Mouse (Mus musculus): Measurements from ENCODE around the gene Fmnl3. TPM values are rescaled to one million over a fixed set of nuclear protein-coding genes. Genes with fewer than 3 reads are reported as not detected.

Gene Fmnl3
- polyA plus RNA-seq, 1 experiment: 55.5 TPM

GRCm38 (mm10) chr15:99295484-99295981, 74.7 kb downstream of the Fmnl3 start, which contains the start of gene Fam186b:
TSS of gene Fam186b (minus strand) at chr15:99295888.
- no peaks in the 10 kb centered on the region for H3K27me3 ChIP-seq (ENCODE audit: control insufficient read depth, insufficient read depth, low read length)
- H3K36me3 ChIP-seq (ENCODE audit: control insufficient read depth, insufficient read depth, low read length): no peaks in the 10 kb centered on the region
- 14% methylated on average over 14 of the region's 17 CpGs for WGBS
- DNase-seq: peak; percentile 36
- peaks cover 3% of the 10 kb centered on the region; the same call in 1 of the 2 replicates for H3K4me1 ChIP-seq (replicated peaks; ENCODE audit: control insufficient read depth, insufficient read depth, low read length)
- H3K27ac ChIP-seq (ENCODE audit: control insufficient read depth, insufficient read depth, low read length): no peak within 1 kb of the TSS
- no peak for TF ChIP-seq CTCF (IDR thresholded peaks at IDR 0.05; ENCODE audit: borderline replicate concordance, control insufficient read depth, extremely low read depth, insufficient read depth, low read length, poor library complexity)
- no peak for TF ChIP-seq POLR2A (IDR thresholded peaks at IDR 0.05; ENCODE audit: control insufficient read depth, extremely low read depth, insufficient read depth, low read length, poor library complexity)
- H3K4me3 ChIP-seq (ENCODE audit: control insufficient read depth, insufficient read depth, low read length): peak within 1 kb of the TSS; percentile 52

DNA sequence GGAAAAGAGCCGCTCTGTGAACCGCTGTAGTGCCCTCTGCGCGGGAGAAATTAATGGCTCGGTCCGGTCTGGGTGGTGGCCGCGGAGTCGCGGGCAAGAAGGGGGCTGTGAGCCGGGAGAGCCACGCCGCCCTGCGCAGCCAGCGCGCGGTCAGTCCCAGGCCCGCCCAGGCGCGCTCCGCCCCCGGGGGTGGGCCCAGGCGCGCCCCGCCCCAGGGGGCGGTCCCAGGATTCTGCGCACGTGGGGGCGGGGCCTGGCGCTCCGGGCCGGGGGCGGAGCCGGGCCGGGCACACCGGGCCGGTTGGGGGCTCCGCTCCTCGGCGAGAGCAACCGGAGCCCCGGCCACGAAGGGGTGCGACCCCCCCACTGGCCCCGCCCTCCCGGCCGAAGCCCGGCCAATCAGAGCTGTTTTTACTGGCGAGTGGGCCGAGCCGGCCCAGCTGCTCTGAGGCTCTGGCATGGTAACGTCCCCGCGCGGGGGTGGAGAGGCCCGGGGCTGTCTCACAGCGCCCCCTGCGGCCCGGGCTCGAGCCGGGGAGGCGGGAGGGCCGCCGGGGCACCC, 75.4 kb downstream of the Fmnl3 start, which contains the start of gene Prpf40b:
TSS of gene Prpf40b (plus strand) at position 275 of the 562 bp plus-strand sequence.
- peak within 1 kb of the TSS; percentile 52 for H3K4me3 ChIP-seq (ENCODE audit: control insufficient read depth, insufficient read depth, low read length)
- DNase-seq: peak; percentile 86
- TF ChIP-seq POLR2A (IDR thresholded peaks at IDR 0.05; ENCODE audit: control insufficient read depth, extremely low read depth, insufficient read depth, low read length, poor library complexity) (peak; percentile 48; the same call in 1 of the 2 replicates), CTCF (IDR thresholded peaks at IDR 0.05; ENCODE audit: borderline replicate concordance, control insufficient read depth, extremely low read depth, insufficient read depth, low read length, poor library complexity) (peak; percentile 75; the same call in 1 of the 2 replicates)
- WGBS: 1% methylated on average over 62 of the region's 64 CpGs
- H3K36me3 ChIP-seq (ENCODE audit: control insufficient read depth, insufficient read depth, low read length): no peaks in the 10 kb centered on the region
- H3K4me1 ChIP-seq (replicated peaks; ENCODE audit: control insufficient read depth, insufficient read depth, low read length): peaks cover 3% of the 10 kb centered on the region; the same call in 1 of the 2 replicates
- no peak within 1 kb of the TSS for H3K27ac ChIP-seq (ENCODE audit: control insufficient read depth, insufficient read depth, low read length)
- no peaks in the 10 kb centered on the region for H3K27me3 ChIP-seq (ENCODE audit: control insufficient read depth, insufficient read depth, low read length)

DNA sequence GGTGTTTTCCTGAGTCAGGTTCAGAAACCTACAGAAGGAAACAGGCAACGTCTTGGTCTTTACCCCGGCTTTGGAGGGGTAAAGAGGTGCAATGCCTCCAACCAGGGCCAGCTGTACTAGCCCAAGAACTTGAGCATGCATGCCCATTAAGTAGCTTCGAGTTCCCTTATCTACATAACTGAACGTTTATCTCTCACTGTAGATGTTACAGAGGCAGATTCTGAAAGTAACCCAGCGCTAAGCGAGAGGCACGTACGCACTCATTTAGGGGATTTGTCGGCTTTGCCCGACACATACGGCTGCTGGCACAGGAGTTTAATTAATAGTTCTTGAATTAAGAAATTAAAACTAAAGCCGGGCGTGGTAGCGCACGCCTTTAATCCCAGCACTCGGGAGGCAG, 76.0 kb downstream of the Fmnl3 start:
- DNase-seq: no peak
- Histone ChIP-seq H3K4me3 (ENCODE audit: control insufficient read depth, insufficient read depth, low read length) (peak overlapping the region; percentile 52), H3K36me3 (ENCODE audit: control insufficient read depth, insufficient read depth, low read length) (no peaks in the 10 kb centered on the region), H3K27me3 (ENCODE audit: control insufficient read depth, insufficient read depth, low read length) (no peaks in the 10 kb centered on the region), H3K4me1 (replicated peaks; ENCODE audit: control insufficient read depth, insufficient read depth, low read length) (peaks cover 3% of the 10 kb centered on the region; the same call in 1 of the 2 replicates), H3K27ac (ENCODE audit: control insufficient read depth, insufficient read depth, low read length) (no peak overlapping the region)
- WGBS: under 1% methylated on average over 16 of the region's 16 CpGs
- TF ChIP-seq POLR2A (IDR thresholded peaks at IDR 0.05; ENCODE audit: control insufficient read depth, extremely low read depth, insufficient read depth, low read length, poor library complexity) (no peak), CTCF (IDR thresholded peaks at IDR 0.05; ENCODE audit: borderline replicate concordance, control insufficient read depth, extremely low read depth, insufficient read depth, low read length, poor library complexity) (no peak)

- 95% methylated on average over 11 of the region's 11 CpGs for WGBS
- no peak for DNase-seq
- Histone ChIP-seq H3K27me3 (ENCODE audit: control insufficient read depth, insufficient read depth, low read length) (no peaks in the 10 kb centered on the region), H3K36me3 (ENCODE audit: control insufficient read depth, insufficient read depth, low read length) (no peaks in the 10 kb centered on the region), H3K4me1 (replicated peaks; ENCODE audit: control insufficient read depth, insufficient read depth, low read length) (peaks cover 3% of the 10 kb centered on the region; the same call in 1 of the 2 replicates), H3K27ac (ENCODE audit: control insufficient read depth, insufficient read depth, low read length) (no peak overlapping the region), H3K4me3 (ENCODE audit: control insufficient read depth, insufficient read depth, low read length) (no peak overlapping the region)
- TF ChIP-seq CTCF (IDR thresholded peaks at IDR 0.05; ENCODE audit: borderline replicate concordance, control insufficient read depth, extremely low read depth, insufficient read depth, low read length, poor library complexity): no peak
- TF ChIP-seq POLR2A (IDR thresholded peaks at IDR 0.05; ENCODE audit: control insufficient read depth, extremely low read depth, insufficient read depth, low read length, poor library complexity): no peak
Observed at GRCm38 (mm10) chr15:99290586-99290985, 79.7 kb downstream of the Fmnl3 start.

DNA sequence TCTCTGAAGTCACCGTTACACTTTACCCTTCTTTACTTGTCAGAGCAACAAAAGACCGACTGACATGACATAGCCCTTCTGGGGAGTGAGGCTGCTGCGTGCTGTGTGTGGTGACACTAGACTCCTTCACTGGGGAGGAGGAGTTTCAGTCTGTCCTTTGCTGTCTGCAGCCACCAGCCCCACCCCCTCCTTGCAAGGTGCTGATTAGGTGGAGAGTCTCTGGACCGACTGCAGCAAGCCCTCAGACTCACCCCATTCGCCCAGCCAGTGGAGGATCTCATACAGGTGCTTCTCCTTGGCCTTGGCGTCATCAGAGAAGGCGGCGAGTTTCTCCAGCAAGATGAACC, 85.1 kb downstream of the Fmnl3 start:
- 78% methylated on average over 8 of the region's 8 CpGs for WGBS
- Histone ChIP-seq H3K27me3 (ENCODE audit: control insufficient read depth, insufficient read depth, low read length) (no peaks in the 10 kb centered on the region), H3K4me3 (ENCODE audit: control insufficient read depth, insufficient read depth, low read length) (no peak overlapping the region), H3K36me3 (ENCODE audit: control insufficient read depth, insufficient read depth, low read length) (no peaks in the 10 kb centered on the region), H3K27ac (ENCODE audit: control insufficient read depth, insufficient read depth, low read length) (no peak overlapping the region), H3K4me1 (replicated peaks; ENCODE audit: control insufficient read depth, insufficient read depth, low read length) (no peaks in the 10 kb centered on the region)
- no peak for DNase-seq
- no peak for TF ChIP-seq CTCF (IDR thresholded peaks at IDR 0.05; ENCODE audit: borderline replicate concordance, control insufficient read depth, extremely low read depth, insufficient read depth, low read length, poor library complexity)
- TF ChIP-seq POLR2A (IDR thresholded peaks at IDR 0.05; ENCODE audit: control insufficient read depth, extremely low read depth, insufficient read depth, low read length, poor library complexity): no peak

GRCm38 (mm10) chr15:99284527-99285188, 85.6 kb downstream of the Fmnl3 start:
- 43% methylated on average over 14 of the region's 14 CpGs for WGBS
- no peak overlapping the region for H3K4me3 ChIP-seq (ENCODE audit: control insufficient read depth, insufficient read depth, low read length)
- no peak for TF ChIP-seq POLR2A (IDR thresholded peaks at IDR 0.05; ENCODE audit: control insufficient read depth, extremely low read depth, insufficient read depth, low read length, poor library complexity)
- TF ChIP-seq CTCF (IDR thresholded peaks at IDR 0.05; ENCODE audit: borderline replicate concordance, control insufficient read depth, extremely low read depth, insufficient read depth, low read length, poor library complexity): no peak

More at GRCm38 (mm10) chr15:99284527-99285188, 85.6 kb downstream of the Fmnl3 start:
- H3K4me1 ChIP-seq (replicated peaks; ENCODE audit: control insufficient read depth, insufficient read depth, low read length): no peaks in the 10 kb centered on the region
- H3K36me3 ChIP-seq (ENCODE audit: control insufficient read depth, insufficient read depth, low read length): no peaks in the 10 kb centered on the region
- H3K27me3 ChIP-seq (ENCODE audit: control insufficient read depth, insufficient read depth, low read length): no peaks in the 10 kb centered on the region
- no peak for DNase-seq
- no peak overlapping the region for H3K27ac ChIP-seq (ENCODE audit: control insufficient read depth, insufficient read depth, low read length)
